Mouse (Mus musculus): ENCODE data around the gene Dpp6. TPM values are rescaled to one million over a fixed set of nuclear protein-coding genes. Genes with fewer than 3 reads are reported as not detected.

Gene Dpp6
- polyA plus RNA-seq, 1 experiment from 2014 or later: 0.86 TPM

GRCm38 (mm10) chr5:27380656-27381385 lies 563.8 kb downstream of the Dpp6 start:
- Histone ChIP-seq H3K9me3 (replicated peaks; ENCODE audit: control insufficient read depth, low read length) (no peaks in the 10 kb centered on the region), H3K36me3 (ENCODE audit: control insufficient read depth, insufficient read depth, low read length) (no peaks in the 10 kb centered on the region), H3K27ac (ENCODE audit: low read depth, low read length) (no peak overlapping the region), H3K4me3 (ENCODE audit: low read depth, low read length) (no peak overlapping the region), H3K9ac (ENCODE audit: low read depth, low read length) (no peak overlapping the region), H3K4me2 (no peak overlapping the region), H3K4me1 (ENCODE audit: control insufficient read depth, insufficient read depth, low read length) (no peaks in the 10 kb centered on the region), H3K27me3 (ENCODE audit: control insufficient read depth, insufficient read depth, low read length) (no peaks in the 10 kb centered on the region)
- ATAC-seq (replicated peaks; ENCODE audit: insufficient number of reproducible peaks, low FRiP score, low TSS enrichment): no peak
- WGBS (ENCODE audit: insufficient replicate concordance): 74% methylated on average over 4 of the region's 4 CpGs

GRCm38 (mm10) chr5:27398371-27398770 lies 581.4 kb downstream of the Dpp6 start:
- Histone ChIP-seq H3K27ac (ENCODE audit: low read depth, low read length) (no peak overlapping the region), H3K9me3 (replicated peaks; ENCODE audit: control insufficient read depth, low read length) (no peaks in the 10 kb centered on the region), H3K27me3 (ENCODE audit: control insufficient read depth, insufficient read depth, low read length) (no peaks in the 10 kb centered on the region), H3K9ac (ENCODE audit: low read depth, low read length) (no peak overlapping the region), H3K4me3 (ENCODE audit: low read depth, low read length) (no peak overlapping the region), H3K4me1 (ENCODE audit: control insufficient read depth, insufficient read depth, low read length) (no peaks in the 10 kb centered on the region), H3K36me3 (ENCODE audit: control insufficient read depth, insufficient read depth, low read length) (no peaks in the 10 kb centered on the region), H3K4me2 (no peak overlapping the region)
- 62% methylated on average over 3 of the region's 3 CpGs for WGBS (ENCODE audit: insufficient replicate concordance)
- no peak for ATAC-seq (replicated peaks; ENCODE audit: insufficient number of reproducible peaks, low FRiP score, low TSS enrichment)

- H3K9ac ChIP-seq (ENCODE audit: low read depth, low read length): no peak overlapping the region
- no peak overlapping the region for H3K27ac ChIP-seq (ENCODE audit: low read depth, low read length)
- H3K36me3 ChIP-seq (ENCODE audit: control insufficient read depth, insufficient read depth, low read length): no peaks in the 10 kb centered on the region
- no peak for ATAC-seq (replicated peaks; ENCODE audit: insufficient number of reproducible peaks, low FRiP score, low TSS enrichment)
- no peaks in the 10 kb centered on the region for H3K9me3 ChIP-seq (replicated peaks; ENCODE audit: control insufficient read depth, low read length)
- H3K4me1 ChIP-seq (ENCODE audit: control insufficient read depth, insufficient read depth, low read length): no peaks in the 10 kb centered on the region
- H3K4me2 ChIP-seq: no peak overlapping the region
- H3K4me3 ChIP-seq (ENCODE audit: low read depth, low read length): no peak overlapping the region
- H3K27me3 ChIP-seq (ENCODE audit: control insufficient read depth, insufficient read depth, low read length): no peaks in the 10 kb centered on the region
These were observed 582.1 kb downstream of the Dpp6 start for GRCm38 (mm10) chr5:27399111-27399510.

GRCm38 (mm10) chr5:27402616-27403015 lies 585.6 kb downstream of the Dpp6 start:
- Histone ChIP-seq H3K4me1 (ENCODE audit: control insufficient read depth, insufficient read depth, low read length) (no peaks in the 10 kb centered on the region), H3K4me2 (no peak overlapping the region), H3K36me3 (ENCODE audit: control insufficient read depth, insufficient read depth, low read length) (no peaks in the 10 kb centered on the region), H3K9me3 (replicated peaks; ENCODE audit: control insufficient read depth, low read length) (no peaks in the 10 kb centered on the region), H3K27me3 (ENCODE audit: control insufficient read depth, insufficient read depth, low read length) (no peaks in the 10 kb centered on the region), H3K27ac (ENCODE audit: low read depth, low read length) (no peak overlapping the region), H3K9ac (ENCODE audit: low read depth, low read length) (no peak overlapping the region), H3K4me3 (ENCODE audit: low read depth, low read length) (no peak overlapping the region)
- WGBS (ENCODE audit: insufficient replicate concordance): 86% methylated on average over 1 of the region's 1 CpGs
- ATAC-seq (replicated peaks; ENCODE audit: insufficient number of reproducible peaks, low FRiP score, low TSS enrichment): no peak

- Histone ChIP-seq H3K9ac (ENCODE audit: low read depth, low read length) (no peak overlapping the region), H3K36me3 (ENCODE audit: control insufficient read depth, insufficient read depth, low read length) (no peaks in the 10 kb centered on the region), H3K27ac (ENCODE audit: low read depth, low read length) (no peak overlapping the region), H3K4me3 (ENCODE audit: low read depth, low read length) (no peak overlapping the region), H3K9me3 (replicated peaks; ENCODE audit: control insufficient read depth, low read length) (no peaks in the 10 kb centered on the region), H3K4me2 (no peak overlapping the region), H3K4me1 (ENCODE audit: control insufficient read depth, insufficient read depth, low read length) (no peaks in the 10 kb centered on the region), H3K27me3 (ENCODE audit: control insufficient read depth, insufficient read depth, low read length) (no peaks in the 10 kb centered on the region)
- ATAC-seq (replicated peaks; ENCODE audit: insufficient number of reproducible peaks, low FRiP score, low TSS enrichment): no peak
- WGBS (ENCODE audit: insufficient replicate concordance): 70% methylated on average over 7 of the region's 7 CpGs
These were observed 591.9 kb downstream of the Dpp6 start for GRCm38 (mm10) chr5:27408854-27409253.

- H3K4me3 ChIP-seq (ENCODE audit: low read depth, low read length): no peak overlapping the region
- H3K27ac ChIP-seq (ENCODE audit: low read depth, low read length): no peak overlapping the region
- ATAC-seq (replicated peaks; ENCODE audit: insufficient number of reproducible peaks, low FRiP score, low TSS enrichment): no peak
- no peaks in the 10 kb centered on the region for H3K9me3 ChIP-seq (replicated peaks; ENCODE audit: control insufficient read depth, low read length)
- H3K4me1 ChIP-seq (ENCODE audit: control insufficient read depth, insufficient read depth, low read length): no peaks in the 10 kb centered on the region
- H3K4me2 ChIP-seq: no peak overlapping the region
- no peaks in the 10 kb centered on the region for H3K27me3 ChIP-seq (ENCODE audit: control insufficient read depth, insufficient read depth, low read length)
- WGBS (ENCODE audit: insufficient replicate concordance): 39% methylated on average over 3 of the region's 3 CpGs
- no peak overlapping the region for H3K9ac ChIP-seq (ENCODE audit: low read depth, low read length)
- no peaks in the 10 kb centered on the region for H3K36me3 ChIP-seq (ENCODE audit: control insufficient read depth, insufficient read depth, low read length)
These were observed 596.0 kb downstream of the Dpp6 start for GRCm38 (mm10) chr5:27413023-27413422.

GRCm38 (mm10) chr5:27415518-27415917 lies 598.5 kb downstream of the Dpp6 start:
- Histone ChIP-seq H3K36me3 (ENCODE audit: control insufficient read depth, insufficient read depth, low read length) (no peaks in the 10 kb centered on the region), H3K9me3 (replicated peaks; ENCODE audit: control insufficient read depth, low read length) (no peaks in the 10 kb centered on the region), H3K4me2 (no peak overlapping the region), H3K4me3 (ENCODE audit: low read depth, low read length) (no peak overlapping the region), H3K9ac (ENCODE audit: low read depth, low read length) (no peak overlapping the region), H3K27me3 (ENCODE audit: control insufficient read depth, insufficient read depth, low read length) (no peaks in the 10 kb centered on the region), H3K4me1 (ENCODE audit: control insufficient read depth, insufficient read depth, low read length) (no peaks in the 10 kb centered on the region), H3K27ac (ENCODE audit: low read depth, low read length) (no peak overlapping the region)
- WGBS (ENCODE audit: insufficient replicate concordance): 75% methylated on average over 4 of the region's 4 CpGs
- ATAC-seq (replicated peaks; ENCODE audit: insufficient number of reproducible peaks, low FRiP score, low TSS enrichment): no peak

GRCm38 (mm10) chr5:27416571-27416970 lies 599.6 kb downstream of the Dpp6 start:
- no peak overlapping the region for H3K4me3 ChIP-seq (ENCODE audit: low read depth, low read length)

GRCm38 (mm10) chr5:27417398-27417797 lies 600.4 kb downstream of the Dpp6 start:
- H3K4me1 ChIP-seq (ENCODE audit: control insufficient read depth, insufficient read depth, low read length): no peaks in the 10 kb centered on the region
- no peak for ATAC-seq (replicated peaks; ENCODE audit: insufficient number of reproducible peaks, low FRiP score, low TSS enrichment)
- no peaks in the 10 kb centered on the region for H3K27me3 ChIP-seq (ENCODE audit: control insufficient read depth, insufficient read depth, low read length)
- no peak overlapping the region for H3K27ac ChIP-seq (ENCODE audit: low read depth, low read length)
- H3K4me3 ChIP-seq (ENCODE audit: low read depth, low read length): no peak overlapping the region
- H3K9me3 ChIP-seq (replicated peaks; ENCODE audit: control insufficient read depth, low read length): no peaks in the 10 kb centered on the region
- H3K4me2 ChIP-seq: no peak overlapping the region
- no peaks in the 10 kb centered on the region for H3K36me3 ChIP-seq (ENCODE audit: control insufficient read depth, insufficient read depth, low read length)
- WGBS (ENCODE audit: insufficient replicate concordance): 58% methylated on average over 7 of the region's 7 CpGs
- H3K9ac ChIP-seq (ENCODE audit: low read depth, low read length): no peak overlapping the region

More at GRCm38 (mm10) chr5:27416571-27416970, 599.6 kb downstream of the Dpp6 start:
- Histone ChIP-seq H3K36me3 (ENCODE audit: control insufficient read depth, insufficient read depth, low read length) (no peaks in the 10 kb centered on the region), H3K27me3 (ENCODE audit: control insufficient read depth, insufficient read depth, low read length) (no peaks in the 10 kb centered on the region), H3K9ac (ENCODE audit: low read depth, low read length) (no peak overlapping the region), H3K9me3 (replicated peaks; ENCODE audit: control insufficient read depth, low read length) (no peaks in the 10 kb centered on the region), H3K4me1 (ENCODE audit: control insufficient read depth, insufficient read depth, low read length) (no peaks in the 10 kb centered on the region), H3K4me2 (no peak overlapping the region), H3K27ac (ENCODE audit: low read depth, low read length) (no peak overlapping the region)
- no peak for ATAC-seq (replicated peaks; ENCODE audit: insufficient number of reproducible peaks, low FRiP score, low TSS enrichment)
- WGBS (ENCODE audit: insufficient replicate concordance): 49% methylated on average over 4 of the region's 4 CpGs

Measured in heart, embryonic 11.5 days (tissue).